Mouse (Mus musculus) spleen, adult 18-20 months (tissue): ENCODE measurements around the gene Osgin1.
A peak's percentile ranks its signal among the peaks of the same experiment; 100 is the strongest.

Experiments
- DNase-seq, 2 experiments: peaks; one replicate each; pipeline ENCODE4 v3.0.0; 2022; ENCODE audit warnings: mixed read lengths in 2 of 2

The Osgin1 gene

DNA sequence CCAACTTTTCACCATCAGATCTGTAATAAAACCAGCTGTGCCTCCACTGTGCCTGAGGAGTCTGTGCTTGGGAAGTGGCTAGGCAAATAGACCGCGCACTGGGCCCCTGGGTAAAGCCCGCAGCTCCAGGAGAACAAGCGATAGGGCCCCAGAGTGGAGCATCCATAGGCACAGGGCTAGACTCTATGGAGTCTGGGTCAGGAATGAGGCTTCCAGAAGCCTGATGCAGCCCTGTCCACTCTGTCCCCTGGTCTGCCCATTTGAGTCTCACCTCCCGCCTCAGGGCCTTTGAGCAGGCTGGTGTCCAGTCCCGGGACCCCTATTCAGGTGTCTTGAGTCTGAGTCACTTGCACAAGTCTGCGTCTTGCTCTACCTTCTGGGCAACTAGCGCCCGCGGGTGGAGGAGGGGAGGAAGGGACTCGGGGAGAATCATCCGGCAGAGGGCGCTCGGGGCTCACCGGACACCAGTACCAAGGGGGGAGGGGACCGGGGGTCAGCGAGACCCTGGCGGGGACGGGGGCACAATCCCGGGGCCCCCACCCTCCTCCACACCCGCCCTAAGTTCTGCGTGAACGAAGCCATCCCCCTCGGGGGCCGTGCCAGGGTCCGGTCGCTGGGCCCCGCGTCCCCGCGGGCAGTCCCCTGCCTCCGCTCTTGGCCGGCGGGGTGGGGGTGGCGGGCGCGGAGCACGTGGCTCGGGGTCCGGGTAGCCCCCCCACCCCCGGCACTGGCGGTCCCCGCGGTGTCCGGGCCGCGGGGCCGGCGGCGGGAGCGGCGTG is 12.5 kb downstream of the Osgin1 start, which contains the start of gene Necab2:
TSS of gene Necab2 (plus strand) at position 509 of the 779 bp plus-strand sequence.
- peak; percentile 53 to 80 for DNase-seq

DNA sequence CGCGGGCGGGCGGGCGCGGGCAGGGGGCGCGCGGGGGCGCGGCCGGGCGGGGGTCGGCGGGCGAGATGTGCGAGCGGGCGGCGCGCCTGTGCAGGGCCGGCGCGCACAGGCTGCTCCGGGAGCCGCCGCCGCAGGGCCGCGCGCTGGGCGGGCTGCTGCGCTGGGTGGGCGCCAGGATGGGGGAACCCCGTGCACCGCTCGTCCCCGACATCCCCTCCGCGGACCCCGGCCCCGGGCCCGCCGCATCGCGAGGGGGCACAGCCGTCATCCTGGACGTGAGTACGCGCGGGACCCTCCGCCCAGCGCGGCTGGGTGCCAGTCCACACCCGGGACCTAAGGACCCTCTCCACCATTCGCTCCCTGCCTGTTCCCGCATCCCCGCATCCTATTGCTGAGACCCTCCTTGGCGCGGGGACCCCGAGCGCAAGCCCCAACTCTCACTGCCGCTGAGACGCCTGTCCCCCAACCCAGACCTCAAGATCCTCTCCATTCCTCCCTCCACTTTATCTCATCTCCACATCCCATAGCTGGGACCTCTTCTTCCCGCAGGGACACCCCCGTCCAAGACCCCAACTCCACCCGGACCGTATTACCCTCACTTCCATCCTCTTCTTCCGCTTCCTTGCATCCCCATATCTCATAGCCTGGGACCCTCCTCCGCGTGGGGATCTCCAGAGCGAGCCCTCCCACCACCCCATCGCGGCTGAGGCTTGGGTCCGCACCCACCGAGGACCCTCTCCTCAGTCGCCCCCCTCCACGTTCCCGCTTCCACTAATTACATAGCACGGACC is 13.3 kb downstream of the Osgin1 start:
- no peak for DNase-seq

DNA sequence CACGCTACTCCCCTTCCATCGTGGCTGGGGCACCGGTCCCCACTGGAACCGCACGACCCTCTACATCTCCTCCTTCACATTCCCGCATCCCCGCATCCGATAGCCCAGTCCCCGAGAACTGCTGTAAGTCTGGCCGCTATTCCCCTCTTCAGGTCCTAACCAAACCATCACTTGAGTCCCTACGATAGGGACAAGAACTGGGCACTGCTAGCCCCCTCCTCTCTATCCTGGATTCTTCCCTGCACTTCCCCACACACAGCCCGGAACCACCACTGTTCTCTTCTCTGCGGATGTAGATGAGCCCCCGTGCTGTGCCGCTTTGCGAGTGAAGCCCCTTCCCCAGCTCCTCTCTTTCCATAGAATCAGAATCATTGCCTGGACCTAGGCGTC is 13.9 kb downstream of the Osgin1 start:
- no peak for DNase-seq

DNA sequence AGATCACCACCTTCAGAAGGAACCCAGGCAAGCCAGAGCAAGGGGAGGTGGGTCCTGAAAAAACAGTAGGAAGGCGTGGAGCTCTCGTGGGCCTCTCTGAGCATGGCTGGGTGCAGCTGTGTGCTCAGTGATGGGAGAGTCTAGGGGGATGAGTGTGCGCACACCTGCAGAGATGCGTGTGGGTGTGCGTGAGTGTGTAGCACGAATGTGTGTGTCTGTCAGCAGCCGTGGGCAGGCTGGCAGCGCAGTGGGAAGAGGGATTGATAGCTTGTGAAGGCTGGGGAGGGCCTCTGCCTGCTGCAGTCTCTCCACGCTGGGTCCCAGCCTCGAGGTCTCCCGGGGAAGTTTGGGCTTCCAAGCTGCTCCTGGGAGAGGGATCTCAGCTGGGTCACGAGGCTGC is 15.7 kb downstream of the Osgin1 start:
- no peak for DNase-seq

DNA sequence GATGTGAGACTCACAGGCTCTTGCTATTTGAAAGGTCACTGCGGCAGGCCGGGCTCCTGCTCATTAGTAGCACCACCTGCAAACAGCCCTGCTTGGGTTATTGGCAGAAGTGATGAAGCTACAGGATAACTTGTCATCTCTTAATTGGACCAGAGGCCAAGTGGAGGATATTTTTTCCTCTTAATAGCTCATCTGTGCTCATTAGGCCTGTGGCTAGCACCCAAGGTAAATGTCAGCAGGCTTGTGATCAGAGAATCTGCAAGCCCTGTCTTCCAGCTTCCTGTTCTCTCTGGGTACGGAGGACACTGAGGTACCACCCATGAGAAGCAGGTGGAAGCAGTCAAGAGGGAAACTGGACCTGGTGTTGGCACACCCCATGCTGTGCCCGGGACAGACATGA is 17.2 kb downstream of the Osgin1 start:
- DNase-seq = no peak

DNA sequence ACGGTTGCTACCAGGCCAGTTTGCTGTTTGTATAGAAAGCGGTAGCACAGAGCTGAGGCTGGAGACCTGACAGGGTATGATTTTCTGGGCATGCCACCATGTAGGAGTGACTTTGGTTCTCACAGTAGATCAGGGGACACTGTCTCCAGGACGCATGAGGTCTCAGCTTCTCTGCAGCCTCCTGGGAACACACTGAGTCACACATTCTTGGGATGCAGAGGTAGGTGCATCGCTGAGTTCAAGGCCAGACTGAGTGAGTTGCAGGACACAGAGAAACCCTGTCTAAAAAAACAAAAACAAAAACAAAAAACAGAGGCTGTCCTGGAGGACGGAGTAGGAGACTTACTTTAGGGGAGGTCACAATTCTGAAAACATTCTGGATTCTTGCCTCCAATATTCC is 19.0 kb downstream of the Osgin1 start:
- no peak for DNase-seq

DNA sequence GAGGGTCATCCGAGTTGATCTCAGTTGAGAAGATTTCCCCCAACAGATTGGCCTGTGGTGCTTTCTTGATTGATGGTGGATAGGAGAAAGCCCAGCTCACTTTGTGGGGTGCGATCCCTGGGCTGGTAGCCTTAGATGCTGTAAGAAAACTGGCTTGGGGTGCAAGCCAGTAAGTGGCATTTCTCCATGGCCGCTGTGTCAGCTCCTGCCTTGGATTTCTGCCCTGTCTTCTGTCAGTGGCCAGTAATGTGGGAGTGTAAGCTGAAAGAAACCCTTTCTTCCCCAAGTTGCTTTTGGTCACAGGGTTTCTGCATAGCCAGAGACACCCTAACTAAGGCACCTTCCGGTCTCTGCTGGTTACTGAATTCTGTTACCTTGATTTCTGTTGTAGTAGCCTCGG is 22.1 kb downstream of the Osgin1 start:
- no peak for DNase-seq

DNA sequence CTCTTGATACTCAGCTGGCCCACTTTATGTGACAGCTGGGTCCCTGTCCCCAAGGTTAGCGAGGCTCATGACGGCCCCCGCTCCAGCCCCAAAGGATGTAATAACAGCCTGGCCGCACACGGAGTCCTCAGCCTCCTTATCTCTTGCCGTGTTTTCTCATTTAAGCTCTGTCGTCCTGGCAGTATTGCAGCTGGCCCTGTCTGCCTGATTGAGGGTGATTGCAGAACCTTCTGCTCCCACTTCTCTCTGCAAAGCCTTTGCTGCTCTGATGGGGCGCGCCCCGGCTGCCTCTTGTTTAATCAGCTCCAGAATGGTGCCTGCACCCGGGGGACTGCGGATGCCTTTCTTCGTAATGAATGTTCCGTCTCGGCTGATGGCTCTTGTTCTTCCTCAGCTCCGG is 25.8 kb downstream of the Osgin1 start:
- DNase-seq = no peak

DNA sequence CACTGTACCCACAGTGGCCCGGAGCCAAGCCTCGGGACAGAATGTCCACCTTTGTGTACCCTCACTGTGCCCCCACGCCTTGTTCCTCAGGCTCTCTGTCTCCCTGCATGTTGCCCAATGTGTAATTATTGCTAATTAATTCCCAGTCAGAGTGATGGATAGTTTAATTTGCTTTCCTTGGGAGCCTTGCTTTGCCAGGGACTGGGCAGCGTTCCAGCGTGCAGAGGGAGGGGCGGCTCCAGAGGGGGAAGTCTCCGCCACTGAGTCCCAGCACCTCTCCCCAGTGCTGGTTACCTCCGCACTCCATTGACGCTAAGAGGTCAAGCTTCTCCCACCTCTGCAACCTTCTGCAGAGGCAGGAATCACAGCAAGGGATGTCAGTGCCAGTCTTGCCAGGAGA is 27.4 kb downstream of the Osgin1 start:
- no peak for DNase-seq

DNA sequence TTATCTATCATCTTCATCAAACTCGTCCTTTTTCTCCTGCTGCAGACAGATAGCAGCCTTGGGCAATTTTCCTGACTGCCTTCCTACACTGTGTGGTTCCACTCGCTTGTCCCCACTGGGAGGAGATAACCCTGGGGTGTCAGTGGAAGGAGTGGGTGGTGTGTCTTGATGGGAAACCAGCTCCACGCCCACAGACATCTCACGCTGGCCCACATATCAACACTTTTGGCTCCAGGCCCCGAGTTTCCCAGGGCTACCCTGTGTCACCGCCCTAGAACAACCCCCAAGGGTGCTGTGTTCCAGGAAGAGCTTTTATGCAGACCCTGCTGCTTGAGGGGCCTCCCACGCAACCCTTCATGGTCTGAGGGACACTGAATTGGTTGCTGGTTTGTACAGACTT is 29.8 kb downstream of the Osgin1 start:
- DNase-seq = no peak

DNA sequence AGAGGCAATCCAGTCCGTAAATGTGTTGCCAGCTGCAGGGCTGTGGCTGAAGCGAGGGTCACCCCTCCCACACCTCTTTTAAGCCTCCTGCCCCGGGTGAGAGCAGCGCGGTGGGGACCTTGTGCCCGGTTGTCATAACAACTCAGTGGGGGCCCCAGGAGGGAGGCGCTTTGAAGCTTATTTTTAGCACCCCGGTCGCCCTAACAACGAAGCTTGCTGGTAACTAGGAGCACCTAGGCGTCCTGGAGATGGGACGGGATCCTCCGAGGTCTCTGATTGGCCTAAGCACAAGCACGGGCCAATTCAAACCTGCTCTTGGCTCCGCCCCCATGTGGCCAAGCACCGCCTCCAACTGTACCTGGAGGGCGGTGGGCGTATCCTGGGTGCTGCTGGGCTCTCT is 32.2 kb downstream of the Osgin1 start:
- DNase-seq = no peak

DNA sequence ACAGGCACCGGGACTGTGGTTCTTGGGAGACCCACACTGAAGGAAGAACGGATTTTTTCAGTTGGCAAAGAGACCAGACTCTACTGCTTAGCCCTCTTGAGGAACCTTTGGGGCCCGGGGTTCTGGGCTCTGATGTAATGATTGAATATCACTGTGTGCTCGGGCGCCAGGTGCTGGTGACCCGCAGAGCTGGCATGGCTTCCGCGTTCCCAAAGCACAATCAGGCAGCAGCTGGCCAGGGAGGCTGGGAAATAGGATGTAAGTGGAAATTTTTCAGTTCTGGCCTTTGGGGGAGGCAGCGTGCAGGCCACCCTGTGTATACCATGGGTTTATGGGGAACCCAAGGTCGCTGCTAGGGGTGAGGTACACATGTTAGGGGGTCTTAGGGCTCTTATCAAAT is 32.9 kb downstream of the Osgin1 start:
- no peak for DNase-seq

DNA sequence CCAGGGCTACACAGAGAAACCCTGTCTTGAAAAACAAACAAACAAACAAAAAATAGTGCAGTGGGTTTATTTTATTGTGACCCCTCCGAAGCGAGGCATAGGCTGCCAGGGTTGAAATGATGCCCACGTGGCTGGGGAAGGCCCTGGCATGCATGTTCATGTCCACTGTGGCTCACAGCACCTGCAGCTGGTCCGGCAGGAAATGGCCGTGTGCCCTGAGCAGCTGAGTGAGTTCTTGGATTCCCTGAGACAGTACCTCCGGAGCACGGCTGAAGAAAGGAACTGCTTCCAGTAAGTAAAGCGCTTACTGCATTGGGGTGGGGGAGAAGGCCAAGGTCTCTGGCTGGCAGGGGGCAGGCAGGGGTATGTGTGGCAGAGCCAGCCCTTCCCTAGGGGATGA is 34.2 kb downstream of the Osgin1 start:
- no peak for DNase-seq

DNA sequence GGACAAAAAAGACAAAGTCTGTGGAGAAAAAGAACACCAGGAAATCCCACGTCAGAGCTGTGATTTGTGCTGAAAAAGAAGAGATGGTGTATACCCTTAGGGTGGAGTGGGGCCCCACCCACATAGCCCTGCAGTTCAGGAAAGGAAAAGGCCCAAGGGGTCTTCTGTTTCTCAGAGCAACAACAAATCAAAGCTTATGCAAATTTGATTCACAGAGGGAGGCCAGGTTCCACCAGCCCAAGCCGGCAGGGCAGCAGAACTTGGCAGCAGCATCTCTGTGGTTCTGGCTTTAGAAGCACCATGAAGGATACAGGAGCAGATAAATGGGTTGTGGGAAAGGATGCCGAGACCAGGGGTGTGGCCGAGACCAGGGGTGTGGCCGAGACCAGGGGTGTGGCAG is 44.8 kb downstream of the Osgin1 start:
- DNase-seq = no peak

DNA sequence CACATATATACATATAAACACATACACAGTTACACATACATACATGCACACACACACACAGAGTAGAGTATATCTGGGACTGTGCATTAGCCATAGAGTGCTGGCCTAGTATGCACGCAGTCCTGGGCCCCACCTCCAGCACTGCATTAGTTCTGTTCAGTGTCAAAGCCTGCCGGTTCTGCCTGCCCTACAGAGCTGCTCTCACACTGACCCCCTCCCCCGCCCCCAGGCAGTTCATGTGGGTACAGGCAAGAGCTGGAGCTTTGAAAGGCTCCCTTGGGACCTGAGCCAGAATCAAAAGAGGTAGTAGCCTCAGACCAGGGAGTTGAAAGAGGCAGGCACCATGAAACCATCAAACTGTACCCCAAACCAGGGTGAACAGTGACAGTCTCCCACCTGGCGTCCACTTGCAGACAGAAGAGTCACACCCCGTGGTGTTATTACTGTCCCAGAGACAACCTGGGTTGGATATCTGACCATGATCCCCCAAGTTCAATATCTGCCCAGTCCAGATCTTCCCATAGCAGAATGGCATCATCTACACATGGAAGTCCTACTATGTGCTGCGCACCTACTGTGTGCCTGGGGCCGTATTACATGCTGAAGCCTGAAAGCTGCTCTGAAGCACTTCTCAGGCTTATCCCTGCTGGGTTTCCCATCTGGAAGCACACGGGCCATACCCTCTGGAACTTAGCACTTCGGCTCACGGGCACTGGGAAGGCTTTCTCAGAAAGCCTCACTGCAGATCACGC is 50.4 kb downstream of the Osgin1 start:
- peak in 1 of 2 experiments; percentile 11 for DNase-seq

DNA sequence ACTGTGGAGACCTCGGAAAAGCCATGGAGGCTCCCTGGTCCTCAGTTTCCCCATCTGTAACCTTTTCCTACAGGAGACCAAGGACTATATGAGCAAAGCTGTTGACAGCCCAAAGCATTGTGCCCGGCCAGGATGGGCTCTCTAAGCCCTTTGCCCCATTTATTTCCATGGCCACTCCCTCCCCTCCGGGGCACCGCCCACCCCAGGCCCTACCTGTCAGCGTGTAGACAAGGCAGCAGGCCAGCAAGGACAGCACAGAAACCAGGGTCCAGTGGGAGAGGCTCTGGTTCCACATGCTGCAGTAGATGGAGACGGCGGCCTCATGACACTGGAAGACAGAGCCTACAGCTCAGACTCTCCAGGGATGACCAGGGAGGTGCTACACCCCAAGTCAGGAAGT is 53.2 kb downstream of the Osgin1 start:
- no peak for DNase-seq
